Comparison of ENCODE assay signal across 27 mouse cellular contexts in genomic region chr5:25008966-25009365, GRCm38 (mm10).
DNase-seq lines count a peak whose midpoint lies in the region; ATAC-seq and TF ChIP-seq lines count a peak whose summit lies in the region.
"Had no signal": no experiment of that assay in that cellular context is flagged by ENCODE, and none has a peak within 500 bp of the region (broad histone marks: within the 10 kb centered on the region; RNA-seq: fewer than 3 reads in every experiment).

No protein-coding gene starts in this region.

- no peak for TF ChIP-seq EP300 in CH12.LX (IDR thresholded peaks at IDR 0.05; ENCODE audit: low read length)
- no peak for TF ChIP-seq EP300 in lung, postnatal 0 days (IDR thresholded peaks at IDR 0.05)

- in situ Hi-C loops in CH12.LX (cut with MboI; ENCODE audit: low pct_ligation_motif_present, low pct_unique_long_range_greater_than_20kb, low sequenced_read_pairs), result no loop called here

- peak overlapping the region; percentile 6; the same call in 1 of the 2 replicates for H3K9ac ChIP-seq in heart, embryonic 13.5 days
- no peak overlapping the region for H3K9ac ChIP-seq in CH12.LX (ENCODE audit: insufficient read depth, low read depth)
- H3K9ac ChIP-seq in limb, embryonic 14.5 days (ENCODE audit: low read depth, low read length, severe bottlenecking), result no peak overlapping the region
- no peak overlapping the region for H3K9ac ChIP-seq in lung, postnatal 0 days (replicated peaks; ENCODE audit: low read depth)
- H3K9ac ChIP-seq: embryonic facial prominence, embryonic 12.5 days; heart, embryonic 15.5 days; hindbrain, embryonic 14.5 days; liver, embryonic 15.5 days; lung, embryonic 14.5 days; midbrain, embryonic 12.5 days had no signal

- dilution Hi-C loops in CH12.LX (cut with MboI; ENCODE audit: extremely low pct_ligation_motif_present, extremely low pct_unique_long_range_greater_than_20kb, low sequenced_read_pairs), result no loop called here

- no peak for TF ChIP-seq CTCF in CH12.LX (conservative IDR thresholded peaks at IDR 0.05 in 1 of 2, IDR thresholded peaks at IDR 0.05 in 1 of 2; ENCODE audit: low read depth in 2 of 2, low read length in 2 of 2)
- TF ChIP-seq CTCF in lung, postnatal 0 days (IDR thresholded peaks at IDR 0.05), result no peak

- TF ChIP-seq RAD21 in CH12.LX (IDR thresholded peaks at IDR 0.05; ENCODE audit: low read depth, low read length), result no peak

- no peaks in the 10 kb centered on the region for H3K9me3 ChIP-seq in heart, embryonic 13.5 days
- H3K9me3 ChIP-seq in CH12.LX (replicated peaks; ENCODE audit: low read length), result no peaks in the 10 kb centered on the region
- H3K9me3 ChIP-seq in limb, embryonic 14.5 days (ENCODE audit: control insufficient read depth, low read length), result no peaks in the 10 kb centered on the region
- no peaks in the 10 kb centered on the region for H3K9me3 ChIP-seq in lung, postnatal 0 days (ENCODE audit: low read length)
- H3K9me3 ChIP-seq: embryonic facial prominence, embryonic 12.5 days; heart, embryonic 15.5 days; liver, embryonic 15.5 days; midbrain, embryonic 12.5 days had no signal

- no peak for TF ChIP-seq POLR2A in CH12.LX (IDR thresholded peaks at IDR 0.05; ENCODE audit: low read depth, low read length)
- TF ChIP-seq POLR2A in limb, embryonic 14.5 days (IDR thresholded peaks at IDR 0.05; ENCODE audit: borderline replicate concordance, extremely low read depth, insufficient read depth, insufficient read length), result no peak

- no peak for ATAC-seq in heart, embryonic 13.5 days (ENCODE audit: extremely low read depth, insufficient number of reproducible peaks, low FRiP score, low TSS enrichment)
- no peak for ATAC-seq in limb, embryonic 14.5 days (ENCODE audit: low FRiP score, low read depth)
- ATAC-seq in lung, postnatal 0 days, result no peak
- ATAC-seq: forebrain, embryonic 16.5 days; intestine, postnatal 0 days; Patski had no signal

- peaks cover 8% of the 10 kb centered on the region for H3K27me3 ChIP-seq in heart, embryonic 13.5 days (replicated peaks)
- H3K27me3 ChIP-seq in CH12.LX (replicated peaks), result no peaks in the 10 kb centered on the region
- H3K27me3 ChIP-seq in limb, embryonic 14.5 days (ENCODE audit: control insufficient read depth, insufficient read depth, low read length), result no peaks in the 10 kb centered on the region
- no peaks in the 10 kb centered on the region for H3K27me3 ChIP-seq in lung, postnatal 0 days (replicated peaks; ENCODE audit: insufficient read depth, low read length)
- H3K27me3 ChIP-seq: embryonic facial prominence, embryonic 12.5 days; heart, embryonic 15.5 days; liver, embryonic 15.5 days; Patski had no signal

- no peak for DNase-seq in heart, adult 18-20 months
- DNase-seq in CH12.LX (ENCODE audit: extremely low read depth) (no peak), ES-CJ7 (ENCODE audit: low read depth, low spot score) (peak; percentile 52)
- no peak for DNase-seq in limb, embryonic 14.5 days (ENCODE audit: low spot score)
- no peak for DNase-seq in lung, postnatal 0 days (ENCODE audit: low spot score)
- no peak for DNase-seq in thymus, postnatal 0 days (ENCODE audit: low spot score)
- DNase-seq: adrenal gland, postnatal 25 days; cerebellum, adult 11-12 months; cerebellum, adult 9-11 months; embryo, embryonic 11 days; heart, postnatal 36 days; kidney, adult 9 months; kidney, postnatal 10 days; lung, embryonic 14.5 days; retina, postnatal 1 day; right cerebral cortex, postnatal 25 days; thymus, postnatal 36 days had no signal

- peaks cover 63% of the 10 kb centered on the region for H3K4me1 ChIP-seq in heart, embryonic 13.5 days
- peaks cover 19 to 42% of the 10 kb centered on the region in 2 experiments for H3K4me1 ChIP-seq in CH12.LX (ENCODE audit: control insufficient read depth in 1 of 2, insufficient read depth in 2 of 2)
- peaks cover 28% of the 10 kb centered on the region for H3K4me1 ChIP-seq in limb, embryonic 14.5 days (ENCODE audit: control insufficient read depth, insufficient read depth, low read length)
- H3K4me1 ChIP-seq in lung, postnatal 0 days (ENCODE audit: insufficient read depth, low read depth, low read length), result peaks cover 10% of the 10 kb centered on the region; the same call in 1 of the 2 replicates

- H3K27ac ChIP-seq in heart, embryonic 13.5 days (replicated peaks), result no peak overlapping the region
- H3K27ac ChIP-seq in CH12.LX (ENCODE audit: insufficient read depth, low read depth), result no peak overlapping the region
- peak overlapping the region; percentile 61; the same call in 1 of the 2 replicates for H3K27ac ChIP-seq in limb, embryonic 14.5 days (replicated peaks; ENCODE audit: low read depth, low read length)
- H3K27ac ChIP-seq in lung, postnatal 0 days (ENCODE audit: low read length), result no peak overlapping the region
- H3K27ac ChIP-seq: embryonic facial prominence, embryonic 12.5 days; heart, embryonic 15.5 days; hindbrain, embryonic 14.5 days; left cerebral cortex, adult 2 months; liver, embryonic 15.5 days; midbrain, embryonic 12.5 days had no signal

- H3K4me3 ChIP-seq in heart, embryonic 13.5 days, result no peak overlapping the region
- H3K4me3 ChIP-seq in CH12.LX (replicated peaks in 1 of 3; ENCODE audit: low read depth in 2 of 3, low read length in 2 of 3, poor library complexity in 1 of 3), result no peak overlapping the region
- no peak overlapping the region for H3K4me3 ChIP-seq in limb, embryonic 14.5 days (replicated peaks; ENCODE audit: low read length)
- no peak overlapping the region for H3K4me3 ChIP-seq in lung, postnatal 0 days (ENCODE audit: low read depth, low read length)
- H3K4me3 ChIP-seq: embryonic facial prominence, embryonic 12.5 days; heart, embryonic 15.5 days; left cerebral cortex, adult 2 months; liver, embryonic 15.5 days; midbrain, embryonic 12.5 days had no signal

- H3K4me2 ChIP-seq in heart, embryonic 13.5 days, result no peak overlapping the region
- peak overlapping the region; percentile 9; the same call in 1 of the 2 replicates for H3K4me2 ChIP-seq in CH12.LX (ENCODE audit: insufficient read depth, low read depth, poor library complexity, severe bottlenecking)
- peak overlapping the region; percentile 15; the same call in 1 of the 2 replicates for H3K4me2 ChIP-seq in limb, embryonic 14.5 days (replicated peaks; ENCODE audit: low read depth, low read length, severe bottlenecking)
- no peak overlapping the region for H3K4me2 ChIP-seq in lung, postnatal 0 days (replicated peaks; ENCODE audit: low read depth, low read length)
- H3K4me2 ChIP-seq: embryonic facial prominence, embryonic 12.5 days; heart, embryonic 15.5 days; hindbrain, embryonic 14.5 days; liver, embryonic 15.5 days; lung, embryonic 14.5 days; midbrain, embryonic 12.5 days had no signal

- no peaks in the 10 kb centered on the region for H3K36me3 ChIP-seq in heart, embryonic 13.5 days
- H3K36me3 ChIP-seq in CH12.LX (replicated peaks in 1 of 2; ENCODE audit: control insufficient read depth in 1 of 2, insufficient read depth in 1 of 2, low read length in 1 of 2), result peaks cover 0 to 4% of the 10 kb centered on the region in 2 experiments
- H3K36me3 ChIP-seq in limb, embryonic 14.5 days (ENCODE audit: control insufficient read depth, insufficient read depth, low read length), result no peaks in the 10 kb centered on the region
- no peaks in the 10 kb centered on the region for H3K36me3 ChIP-seq in lung, postnatal 0 days (ENCODE audit: insufficient read depth, low read length)
- H3K36me3 ChIP-seq: embryonic facial prominence, embryonic 12.5 days; heart, embryonic 15.5 days; liver, embryonic 15.5 days; midbrain, embryonic 12.5 days had no signal

- H3K79me2 ChIP-seq in CH12.LX (replicated peaks; ENCODE audit: control insufficient read depth, extremely low read depth, insufficient read depth, poor library complexity, severe bottlenecking), result no peaks in the 10 kb centered on the region

- 41% methylated on average over 3 of the region's 3 CpGs for WGBS in heart, embryonic 13.5 days
- 15% methylated on average over 3 of the region's 3 CpGs for WGBS in limb, embryonic 14.5 days
- 52% methylated on average over 3 of the region's 3 CpGs for whole genome bisulfite sequencing in lung, postnatal 0 days

TF ChIP-seq in CH12.LX, 34 proteins besides CTCF, POLR2A, EP300 and RAD21:
- TF ChIP-seq ETS1 (conservative IDR thresholded peaks at IDR 0.05; ENCODE audit: low read depth, low read length), result no peak
- TF ChIP-seq MEF2A (IDR thresholded peaks at IDR 0.05; ENCODE audit: borderline replicate concordance, low read depth, low read length), result no peak
- TF ChIP-seq SIN3A (IDR thresholded peaks at IDR 0.05; ENCODE audit: low read length), result no peak
- no peak for TF ChIP-seq NRF1 (IDR thresholded peaks at IDR 0.05; ENCODE audit: low read depth, low read length)
- no peak for TF ChIP-seq MYC (IDR thresholded peaks at IDR 0.05; ENCODE audit: low read depth, low read length)
- no peak for TF ChIP-seq MAZ (IDR thresholded peaks at IDR 0.05; ENCODE audit: low read depth, low read length)
- no peak for TF ChIP-seq E2F4 (IDR thresholded peaks at IDR 0.05; ENCODE audit: insufficient replicate concordance, low read depth, low read length)
- no peak for TF ChIP-seq JUN (IDR thresholded peaks at IDR 0.05; ENCODE audit: insufficient read depth, low read depth, low read length)
- no peak for TF ChIP-seq ZKSCAN1 (IDR thresholded peaks at IDR 0.05; ENCODE audit: borderline replicate concordance, low read depth, low read length)
- no peak for TF ChIP-seq TBP (conservative IDR thresholded peaks at IDR 0.05; ENCODE audit: low read depth, low read length)
- TF ChIP-seq HCFC1 (IDR thresholded peaks at IDR 0.05; ENCODE audit: low read depth, low read length), result no peak

Comparison
In these comparisons a context has a peak if more than half of its experiments do, and no peak if none do; other contexts are left out.
1. H3K4me2 ChIP-seq: peak in CH12.LX (single experiment) and limb, embryonic 14.5 days (single experiment); none in heart, embryonic 13.5 days (single experiment) and lung, postnatal 0 days (single experiment).